Mouse (Mus musculus) neural tube, embryonic 15.5 days (tissue): ENCODE data around the gene Ptprm. TPM values are rescaled to one million over a fixed set of nuclear protein-coding genes. Genes with fewer than 3 reads are reported as not detected.
A peak's percentile ranks its signal among the peaks of the same experiment; 100 is the strongest.

ENCODE experiments used
- ATAC-seq: fragments of 200-750 bp; cut with Nextera tagmentation; 2 replicates; pipeline ENCODE4 v1.8.0; 2017; ENCODE audit warnings: mild to moderate bottlenecking, moderate TSS enrichment, moderate library complexity; ENCODE audit not compliant: low FRiP score
- H3K27ac ChIP-seq: fragments of 300-500 bp; sonication (generic); replicated peaks from 2 replicates; pipeline ENCODE4 v1.5.1; 2015; ENCODE audit warnings: mild to moderate bottlenecking, inconsistent platforms
- H3K27me3 ChIP-seq: fragments of 300-500 bp; sonication (generic); replicated peaks from 2 replicates; pipeline ENCODE4 v1.6.1; 2015; ENCODE audit warnings: inconsistent platforms
- H3K36me3 ChIP-seq: fragments of 300-500 bp; sonication (generic); 2 replicates; pipeline ENCODE4 v1.6.1; 2015; ENCODE audit warnings: inconsistent platforms
- H3K4me1 ChIP-seq: fragments of 300-500 bp; sonication (generic); 2 replicates; pipeline ENCODE4 v1.6.1; 2015; ENCODE audit warnings: inconsistent platforms
- H3K4me2 ChIP-seq: fragments of 300-500 bp; sonication (generic); 2 replicates; pipeline ENCODE4 v1.6.1; 2015; ENCODE audit warnings: inconsistent platforms, mild to moderate bottlenecking, moderate library complexity
- H3K4me3 ChIP-seq: fragments of 300-500 bp; sonication (generic); replicated peaks from 2 replicates; pipeline ENCODE4 v1.5.1; 2015; ENCODE audit warnings: mild to moderate bottlenecking, inconsistent platforms
- H3K9ac ChIP-seq: fragments of 300-500 bp; sonication (generic); replicated peaks from 2 replicates; pipeline ENCODE4 v1.6.1; 2015; ENCODE audit warnings: mild to moderate bottlenecking, inconsistent platforms
- H3K9me3 ChIP-seq: fragments of 300-500 bp; sonication (generic); replicated peaks from 2 replicates; pipeline ENCODE4 v1.6.1; 2016; ENCODE audit warnings: inconsistent platforms
- WGBS: fragments of 180-500 bp; shearing (Covaris S2); methylation state at CpG from one replicate; pipeline ENCODE4 v1.1.7; 2015; ENCODE audit warnings: mixed read lengths; 5-methylcytosine and 5-hydroxymethylcytosine counted together
- polyA plus RNA-seq: library from polyadenylated mRNA; unstranded; fragments of >200 nt; fragmentation: Nextera tagmentation; extraction: Ambion mirVana; gene quantifications from 2 replicates; pipeline ENCODE4 v1.2.1, GENCODE M21; 2015

Gene Ptprm
- polyA plus RNA-seq, 1 experiment from 2014 or later, result 25.3 TPM

- H3K4me1 ChIP-seq, result 0 out of 2 replicates have a peak, but pooled peaks cover 4% of the 10 kb centered on the region
- WGBS, result 61% methylated on average over 14 of the region's 14 CpGs
- no peak overlapping the region for H3K4me3 ChIP-seq
- ATAC-seq, result no peak
- peak overlapping the region; percentile 63 for H3K27ac ChIP-seq
- no peaks in the 10 kb centered on the region for H3K9me3 ChIP-seq
- no peaks in the 10 kb centered on the region for H3K27me3 ChIP-seq
- H3K4me2 ChIP-seq, result no peak overlapping the region
- no peaks in the 10 kb centered on the region for H3K36me3 ChIP-seq
- H3K9ac ChIP-seq, result no peak overlapping the region
Observed at GRCm38 (mm10) chr17:67006740-67007385, 347.4 kb downstream of the Ptprm start.

- no peaks in the 10 kb centered on the region for H3K36me3 ChIP-seq
- no peaks in the 10 kb centered on the region for H3K4me1 ChIP-seq
- no peak overlapping the region for H3K27ac ChIP-seq
- ATAC-seq, result no peak
- H3K4me3 ChIP-seq, result no peak overlapping the region
- H3K4me2 ChIP-seq, result no peak overlapping the region
- H3K9ac ChIP-seq, result no peak overlapping the region
- no peaks in the 10 kb centered on the region; the same call in 1 of the 2 replicates for H3K9me3 ChIP-seq
- 59% methylated on average over 2 of the region's 2 CpGs for WGBS
- no peaks in the 10 kb centered on the region for H3K27me3 ChIP-seq
Observed at GRCm38 (mm10) chr17:66996882-66997281, 357.4 kb downstream of the Ptprm start.

GRCm38 (mm10) chr17:66996016-66996415 lies 358.2 kb downstream of the Ptprm start:
- 94% methylated on average over 6 of the region's 6 CpGs for WGBS
- H3K36me3 ChIP-seq, result no peaks in the 10 kb centered on the region
- no peak overlapping the region for H3K4me3 ChIP-seq
- no peak overlapping the region for H3K27ac ChIP-seq
- no peak overlapping the region for H3K9ac ChIP-seq
- no peak overlapping the region for H3K4me2 ChIP-seq
- H3K4me1 ChIP-seq, result no peaks in the 10 kb centered on the region
- ATAC-seq, result no peak
- H3K27me3 ChIP-seq, result no peaks in the 10 kb centered on the region
- H3K9me3 ChIP-seq, result no peaks in the 10 kb centered on the region; the same call in 1 of the 2 replicates

- Histone ChIP-seq H3K27me3 (no peaks in the 10 kb centered on the region), H3K9ac (no peak overlapping the region), H3K4me3 (no peak overlapping the region), H3K9me3 (no peaks in the 10 kb centered on the region), H3K36me3 (no peaks in the 10 kb centered on the region), H3K4me2 (no peak overlapping the region), H3K27ac (no peak overlapping the region), H3K4me1 (no peaks in the 10 kb centered on the region)
- 93% methylated on average over 4 of the region's 4 CpGs for WGBS
- ATAC-seq, result no peak
Observed at GRCm38 (mm10) chr17:66991815-66992214, 362.4 kb downstream of the Ptprm start.

- Histone ChIP-seq H3K9me3 (no peaks in the 10 kb centered on the region), H3K4me1 (no peaks in the 10 kb centered on the region), H3K4me2 (no peak overlapping the region), H3K9ac (no peak overlapping the region), H3K27ac (no peak overlapping the region), H3K36me3 (no peaks in the 10 kb centered on the region), H3K27me3 (no peaks in the 10 kb centered on the region), H3K4me3 (no peak overlapping the region)
- ATAC-seq, result no peak
- WGBS, result 75% methylated on average over 2 of the region's 2 CpGs
Observed at GRCm38 (mm10) chr17:66990761-66991160, 363.5 kb downstream of the Ptprm start.

- Histone ChIP-seq H3K27me3 (no peaks in the 10 kb centered on the region), H3K27ac (no peak overlapping the region), H3K9me3 (no peaks in the 10 kb centered on the region), H3K4me1 (no peaks in the 10 kb centered on the region), H3K4me3 (no peak overlapping the region), H3K9ac (no peak overlapping the region), H3K4me2 (no peak overlapping the region), H3K36me3 (no peaks in the 10 kb centered on the region)
- 98% methylated on average over 1 of the region's 1 CpGs for WGBS
- no peak for ATAC-seq
Observed at GRCm38 (mm10) chr17:66988014-66988413, 366.2 kb downstream of the Ptprm start.

GRCm38 (mm10) chr17:66981649-66982048 lies 372.6 kb downstream of the Ptprm start:
- Histone ChIP-seq H3K4me1 (no peaks in the 10 kb centered on the region), H3K9ac (no peak overlapping the region), H3K36me3 (no peaks in the 10 kb centered on the region), H3K4me3 (no peak overlapping the region), H3K27ac (no peak overlapping the region), H3K4me2 (no peak overlapping the region), H3K9me3 (no peaks in the 10 kb centered on the region), H3K27me3 (no peaks in the 10 kb centered on the region)
- no peak for ATAC-seq
- 73% methylated on average over 2 of the region's 2 CpGs for WGBS

GRCm38 (mm10) chr17:66979971-66980370 lies 374.3 kb downstream of the Ptprm start:
- Histone ChIP-seq H3K27me3 (no peaks in the 10 kb centered on the region), H3K4me2 (no peak overlapping the region), H3K4me3 (no peak overlapping the region), H3K27ac (no peak overlapping the region), H3K9ac (no peak overlapping the region), H3K36me3 (no peaks in the 10 kb centered on the region), H3K4me1 (no peaks in the 10 kb centered on the region), H3K9me3 (no peaks in the 10 kb centered on the region)
- ATAC-seq, result no peak
- whole genome bisulfite sequencing, result 74% methylated on average over 5 of the region's 5 CpGs

- WGBS, result 79% methylated on average over 5 of the region's 5 CpGs
- ATAC-seq, result no peak
- H3K4me1 ChIP-seq, result no peaks in the 10 kb centered on the region
- no peaks in the 10 kb centered on the region for H3K9me3 ChIP-seq
- no peak overlapping the region for H3K4me2 ChIP-seq
- H3K4me3 ChIP-seq, result no peak overlapping the region
- H3K9ac ChIP-seq, result no peak overlapping the region
- H3K27ac ChIP-seq, result no peak overlapping the region
- H3K27me3 ChIP-seq, result no peaks in the 10 kb centered on the region
- no peaks in the 10 kb centered on the region for H3K36me3 ChIP-seq
Observed at GRCm38 (mm10) chr17:66976490-66976889, 377.8 kb downstream of the Ptprm start.

- no peaks in the 10 kb centered on the region for H3K36me3 ChIP-seq
- WGBS, result 83% methylated on average over 3 of the region's 3 CpGs
Observed at GRCm38 (mm10) chr17:66972976-66973375, 381.3 kb downstream of the Ptprm start.

GRCm38 (mm10) chr17:66960986-66961385 lies 393.3 kb downstream of the Ptprm start:
- peaks cover 8% of the 10 kb centered on the region for H3K4me1 ChIP-seq
- H3K9ac ChIP-seq, result no peak overlapping the region
- H3K4me3 ChIP-seq, result no peak overlapping the region

More at GRCm38 (mm10) chr17:66972976-66973375, 381.3 kb downstream of the Ptprm start:
- no peaks in the 10 kb centered on the region for H3K4me1 ChIP-seq
- H3K27me3 ChIP-seq, result no peaks in the 10 kb centered on the region
- no peaks in the 10 kb centered on the region for H3K9me3 ChIP-seq
- H3K9ac ChIP-seq, result no peak overlapping the region
- no peak overlapping the region for H3K4me2 ChIP-seq
- no peak for ATAC-seq
- H3K27ac ChIP-seq, result no peak overlapping the region
- no peak overlapping the region for H3K4me3 ChIP-seq

GRCm38 (mm10) chr17:66960557-66960956 lies 393.7 kb downstream of the Ptprm start:
- no peak overlapping the region for H3K4me2 ChIP-seq
- no peaks in the 10 kb centered on the region for H3K27me3 ChIP-seq
- H3K9ac ChIP-seq, result no peak overlapping the region
- no peak for ATAC-seq
- WGBS, result 69% methylated on average over 6 of the region's 6 CpGs
- H3K4me1 ChIP-seq, result peaks cover 8% of the 10 kb centered on the region
- no peak overlapping the region for H3K4me3 ChIP-seq
- 0 out of 2 replicates have a peak overlapping the region, but pooled peaks have one; percentile 3 for H3K27ac ChIP-seq
- no peaks in the 10 kb centered on the region for H3K9me3 ChIP-seq
- no peaks in the 10 kb centered on the region for H3K36me3 ChIP-seq

More at GRCm38 (mm10) chr17:66960986-66961385, 393.3 kb downstream of the Ptprm start:
- no peaks in the 10 kb centered on the region for H3K36me3 ChIP-seq
- WGBS, result 48% methylated on average over 5 of the region's 5 CpGs
- 0 out of 2 replicates have a peak overlapping the region, but pooled peaks have one; percentile 3 for H3K27ac ChIP-seq
- H3K9me3 ChIP-seq, result no peaks in the 10 kb centered on the region
- no peak for ATAC-seq
- no peak overlapping the region for H3K4me2 ChIP-seq
- H3K27me3 ChIP-seq, result no peaks in the 10 kb centered on the region
